Comparison of ENCODE assay signal across 23 mouse cellular contexts in genomic region chr2:9650082-9650481, GRCm38 (mm10).
DNase-seq lines count a peak whose midpoint lies in the region; ATAC-seq and TF ChIP-seq lines count a peak whose summit lies in the region.
"Had no signal": no experiment of that assay in that cellular context is flagged by ENCODE, and none has a peak within 500 bp of the region (broad histone marks: within the 10 kb centered on the region; RNA-seq: fewer than 3 reads in every experiment).

No protein-coding gene starts in this region.

- H3K4me3 ChIP-seq in ES-E14 (ENCODE audit: insufficient read depth in 1 of 2, low read depth in 1 of 2, low read length in 2 of 2, poor library complexity in 1 of 2, severe bottlenecking in 1 of 2), result no peak overlapping the region
- H3K4me3 ChIP-seq in midbrain, embryonic 10.5 days, result no peak overlapping the region
- H3K4me3 ChIP-seq: embryonic facial prominence, embryonic 10.5 days; embryonic facial prominence, embryonic 12.5 days; erythroblast, embryonic 14.5 days; forebrain, embryonic 10.5 days; forebrain, embryonic 12.5 days had no signal

- H3K27ac ChIP-seq in ES-E14 (ENCODE audit: insufficient read depth, low read depth, low read length, poor library complexity, severe bottlenecking), result no peak overlapping the region
- H3K27ac ChIP-seq in midbrain, embryonic 10.5 days (replicated peaks), result no peak overlapping the region
- H3K27ac ChIP-seq: embryonic facial prominence, embryonic 10.5 days; embryonic facial prominence, embryonic 12.5 days; forebrain, embryonic 10.5 days; forebrain, embryonic 12.5 days had no signal

- H3K4me1 ChIP-seq in ES-E14 (ENCODE audit: control insufficient read depth in 2 of 2, insufficient read depth in 2 of 2, low read length in 2 of 2, poor library complexity in 1 of 2), result no peaks in the 10 kb centered on the region
- peaks cover 10% of the 10 kb centered on the region for H3K4me1 ChIP-seq in midbrain, embryonic 10.5 days
- H3K4me1 ChIP-seq: embryonic facial prominence, embryonic 12.5 days had no signal

- ATAC-seq in CD4-positive, CD25-positive, alpha-beta regulatory T cell, adult 4 months, result peak; percentile 61
- ATAC-seq in erythroblast, adult 5-6 weeks (replicated peaks; ENCODE audit: low FRiP score, poor library complexity, severe bottlenecking), result no peak
- ATAC-seq: forebrain, embryonic 14.5 days; forebrain, embryonic 16.5 days had no signal

- H3K9me3 ChIP-seq in ES-E14 (ENCODE audit: control insufficient read depth, insufficient read depth, low read depth, low read length), result no peaks in the 10 kb centered on the region
- H3K9me3 ChIP-seq in midbrain, embryonic 10.5 days (replicated peaks), result no peaks in the 10 kb centered on the region
- H3K9me3 ChIP-seq: embryonic facial prominence, embryonic 10.5 days; embryonic facial prominence, embryonic 12.5 days; forebrain, embryonic 10.5 days; forebrain, embryonic 12.5 days had no signal

- in situ Hi-C loops in ES-E14 (cut with MboI; ENCODE audit: low sequenced_read_pairs in 2 of 2, unreplicated experiment in 2 of 2), result no loop called here

- WGBS in midbrain, embryonic 10.5 days, result 84% methylated on average over 1 of the region's 1 CpGs

- DNase-seq in CD4-positive, CD25-positive, alpha-beta regulatory T cell, adult 2 months (ENCODE audit: low read depth, low spot score), result peak; percentile 41
- no peak for DNase-seq in ES-E14 (ENCODE audit: low read depth, low spot score)
- no peak for DNase-seq in midbrain, embryonic 10.5 days (ENCODE audit: low spot score)
- DNase-seq in thymus, postnatal 14 days, result no peak
- DNase-seq: adrenal gland, adult 2 months; adrenal gland, postnatal 10 days; adrenal gland, postnatal 25 days; cerebellum, adult 11 months; cerebellum, adult 18-20 months; cerebellum, adult 8-10 months; cerebellum, adult 9-11 months; cerebellum, postnatal 14 days; cerebellum, postnatal 36 days; embryo, embryonic 11 days had no signal

- H3K27me3 ChIP-seq in midbrain, embryonic 10.5 days (ENCODE audit: low read depth, poor library complexity, severe bottlenecking), result no peaks in the 10 kb centered on the region
- H3K27me3 ChIP-seq: embryonic facial prominence, embryonic 12.5 days; forebrain, embryonic 12.5 days had no signal

- H3K9ac ChIP-seq in ES-E14 (ENCODE audit: insufficient read depth, low read depth, low read length, poor library complexity, severe bottlenecking), result no peak overlapping the region
- H3K9ac ChIP-seq: embryonic facial prominence, embryonic 12.5 days; forebrain, embryonic 12.5 days had no signal

- H3K36me3 ChIP-seq in ES-E14 (ENCODE audit: control insufficient read depth, insufficient read depth, low read length, poor library complexity, severe bottlenecking), result no peaks in the 10 kb centered on the region
- H3K36me3 ChIP-seq in midbrain, embryonic 10.5 days, result no peaks in the 10 kb centered on the region
- H3K36me3 ChIP-seq: embryonic facial prominence, embryonic 10.5 days; embryonic facial prominence, embryonic 12.5 days; forebrain, embryonic 10.5 days; forebrain, embryonic 12.5 days had no signal

TF ChIP-seq in ES-E14, 5 proteins besides CTCF, POLR2A, EP300 and RAD21:
- TF ChIP-seq HCFC1 (IDR thresholded peaks at IDR 0.05; ENCODE audit: borderline replicate concordance, insufficient read depth, low read length) (0 out of 2 replicates have a peak, but pooled peaks have one; percentile 48), ZNF384 (IDR thresholded peaks at IDR 0.05; ENCODE audit: low read depth, low read length) (no peak)
